Mouse (Mus musculus): ENCODE results near the gene Krtap9-3. TPM values are rescaled to one million over a fixed set of nuclear protein-coding genes. Genes with fewer than 3 reads are reported as not detected.

Gene Krtap9-3
- under 1 TPM in 1 of 2 experiments, not detected in 1; 0.31 TPM for polyA plus RNA-seq (2017; shearing (Covaris generic))

DNA sequence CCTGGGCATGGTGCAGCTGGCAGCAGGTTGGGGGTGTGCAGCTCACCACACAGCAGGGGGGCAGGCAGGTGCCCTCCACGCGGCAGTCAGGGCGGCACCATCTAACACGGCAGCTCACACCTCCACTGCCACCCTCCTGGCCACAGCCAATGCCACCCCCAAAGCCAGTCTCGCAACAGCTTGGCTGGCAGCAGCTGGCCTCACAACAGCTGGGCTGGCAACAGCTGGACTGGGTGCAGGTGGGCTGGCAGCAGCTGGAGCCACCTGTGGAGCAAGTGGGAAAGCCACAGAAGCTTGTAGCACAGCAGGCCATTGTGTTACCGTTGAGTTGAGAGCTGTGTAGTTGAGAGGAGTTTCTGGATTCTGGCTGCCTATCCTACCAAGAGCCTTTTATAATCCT, at the start of gene Krtap9-3:
Gene Krtap9-3, minus strand, starts transcription at position 364 of the 400 bp plus-strand sequence.

DNA sequence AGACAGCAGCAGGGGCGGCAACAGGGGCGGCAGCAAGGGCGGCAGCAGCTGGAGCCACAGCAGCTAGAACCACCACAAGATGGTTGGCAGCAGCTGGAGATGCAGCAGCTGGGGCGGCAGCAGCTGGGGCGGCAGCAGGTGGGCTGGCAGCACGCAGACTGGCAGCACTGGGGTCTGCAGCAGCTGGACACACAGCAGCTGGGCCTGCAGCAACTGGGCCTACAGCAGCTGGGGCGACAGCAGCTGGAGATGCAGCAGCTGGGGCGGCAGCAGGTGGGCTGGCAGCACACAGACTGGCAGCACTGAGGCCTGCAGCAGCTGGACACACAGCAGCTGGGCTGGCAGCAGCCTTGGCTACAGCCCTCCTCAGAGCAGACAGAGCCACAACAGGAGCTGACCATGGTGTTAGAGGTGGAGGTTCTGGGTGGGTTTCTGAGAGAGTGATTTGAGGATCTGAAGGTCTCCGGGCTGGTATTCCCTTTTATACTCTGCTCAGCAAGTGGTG, 45.8 kb upstream of the Krtap9-3 start, which contains the start of gene Krtap4-7:
Gene Krtap4-7, minus strand, starts transcription at position 455 of the 505 bp plus-strand sequence.

DNA sequence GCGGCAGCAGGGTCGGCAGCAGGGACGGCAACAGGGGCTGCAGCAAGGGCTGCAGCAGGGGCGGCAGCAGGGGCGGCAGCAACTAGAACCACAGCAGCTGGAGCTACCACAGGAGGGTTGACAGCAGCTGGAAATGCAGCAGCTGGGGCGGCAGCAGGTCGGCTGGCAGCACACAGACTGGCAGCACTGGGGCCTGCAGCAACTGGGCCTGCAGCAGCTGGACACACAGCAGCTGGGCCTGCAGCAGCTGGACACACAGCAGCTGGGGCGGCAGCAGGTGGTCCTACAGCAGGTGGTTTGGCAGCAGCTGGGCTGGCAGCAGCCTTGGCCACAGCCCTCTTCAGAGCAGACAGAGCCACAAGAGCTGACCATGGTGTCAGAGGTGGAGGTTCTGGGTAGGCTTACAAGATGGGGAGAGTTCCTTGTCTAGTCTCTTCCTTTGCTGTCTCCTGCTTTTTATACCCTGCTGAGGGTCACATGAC, 36.8 kb upstream of the Krtap9-3 start, which contains the start of gene Krtap4-2:
Gene Krtap4-2, minus strand, starts transcription at position 432 of the 482 bp plus-strand sequence.

DNA sequence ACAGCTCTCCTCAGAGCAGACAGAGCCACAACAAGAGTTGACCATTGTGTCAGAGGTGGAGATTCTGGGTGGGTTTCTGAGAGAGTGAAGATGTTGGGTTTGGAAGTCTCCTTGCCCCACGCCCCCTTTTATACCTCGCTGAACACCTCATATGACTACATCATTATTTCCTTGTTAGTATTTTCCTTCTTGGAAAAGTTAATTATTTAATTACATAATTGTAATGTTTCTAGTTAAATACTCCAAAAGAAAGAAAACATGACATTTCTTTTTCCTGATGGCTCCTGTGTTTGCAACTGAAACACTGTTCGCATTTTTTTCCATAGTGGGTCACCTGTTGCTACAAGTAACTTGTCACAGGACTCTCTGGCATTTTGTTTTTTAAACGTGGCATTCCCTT, 30.2 kb upstream of the Krtap9-3 start, which contains the start of gene Krtap4-1:
Gene Krtap4-1, minus strand, starts transcription at position 101 of the 400 bp plus-strand sequence.

DNA sequence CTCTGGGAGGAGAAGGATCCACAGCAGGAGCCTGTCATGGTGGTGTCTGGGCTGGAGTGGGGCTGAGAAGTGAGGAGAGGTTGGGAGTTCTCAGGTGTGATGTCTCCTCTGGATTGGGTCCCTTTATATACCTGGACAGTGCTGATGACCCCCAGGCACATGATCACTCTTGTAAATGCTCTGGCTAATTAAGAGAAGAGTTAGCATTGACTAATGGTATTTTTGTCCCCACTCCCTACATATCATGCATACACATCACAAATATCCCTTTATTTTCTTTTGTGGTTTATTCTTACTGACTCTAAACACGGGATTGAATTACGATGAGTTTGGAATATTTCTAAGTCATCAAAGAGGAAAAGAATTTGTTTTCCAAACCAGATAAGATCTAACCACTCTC, 22.4 kb upstream of the Krtap9-3 start, which contains the start of gene Gm11562:
Gene Gm11562, minus strand, starts transcription at position 101 of the 400 bp plus-strand sequence.

DNA sequence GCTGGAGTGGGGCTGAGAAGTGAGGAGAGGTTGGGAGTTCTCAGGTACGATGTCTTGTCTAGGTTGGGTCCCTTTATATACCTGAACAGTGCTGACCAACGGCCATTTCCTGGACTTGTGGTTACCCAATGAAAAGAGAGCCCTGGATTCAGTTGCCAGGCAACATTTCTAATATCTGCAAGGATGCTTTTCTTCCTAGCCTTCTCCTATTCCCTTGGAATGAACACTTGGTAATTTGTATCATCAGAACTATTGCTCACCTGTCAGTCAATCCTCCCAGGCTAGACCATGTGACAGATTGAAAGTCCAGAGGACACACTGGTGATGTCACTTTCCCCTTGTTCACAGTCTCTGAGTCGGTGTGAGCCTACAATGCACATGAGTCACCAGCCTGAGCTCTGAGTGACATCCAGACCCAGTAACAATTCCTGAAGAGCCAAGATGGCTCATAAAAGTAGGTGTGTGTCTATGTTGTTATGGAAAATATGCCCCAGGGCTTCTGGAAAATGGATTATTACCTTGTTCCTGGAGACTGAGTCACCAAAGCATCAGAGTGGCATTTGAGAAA, 17.0 kb upstream of the Krtap9-3 start, which contains the start of gene Krtap2-4:
Gene Krtap2-4, minus strand, starts transcription at position 51 of the 568 bp plus-strand sequence.

DNA sequence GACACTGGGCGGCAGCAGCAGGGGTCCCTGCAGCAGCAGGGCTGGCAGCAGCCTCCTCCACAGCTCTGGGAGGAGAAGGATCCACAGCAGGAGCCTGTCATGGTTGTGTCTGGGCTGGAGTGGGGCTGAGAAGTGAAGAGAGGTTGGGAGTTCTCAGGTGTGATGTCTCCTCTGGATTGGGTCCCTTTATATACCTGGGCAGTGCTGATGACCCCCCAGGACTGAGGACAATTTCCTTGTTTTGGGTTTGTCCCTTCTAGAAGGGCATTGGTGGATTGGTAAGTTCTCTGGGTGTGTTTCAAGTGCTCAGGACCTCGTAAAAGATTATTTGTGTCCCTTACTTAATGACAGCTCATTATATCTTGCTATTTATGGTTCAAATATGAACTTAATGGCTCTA, 12.2 kb upstream of the Krtap9-3 start, which contains the start of gene Gm11937:
Gene Gm11937, minus strand, starts transcription at position 101 of the 400 bp plus-strand sequence.

DNA sequence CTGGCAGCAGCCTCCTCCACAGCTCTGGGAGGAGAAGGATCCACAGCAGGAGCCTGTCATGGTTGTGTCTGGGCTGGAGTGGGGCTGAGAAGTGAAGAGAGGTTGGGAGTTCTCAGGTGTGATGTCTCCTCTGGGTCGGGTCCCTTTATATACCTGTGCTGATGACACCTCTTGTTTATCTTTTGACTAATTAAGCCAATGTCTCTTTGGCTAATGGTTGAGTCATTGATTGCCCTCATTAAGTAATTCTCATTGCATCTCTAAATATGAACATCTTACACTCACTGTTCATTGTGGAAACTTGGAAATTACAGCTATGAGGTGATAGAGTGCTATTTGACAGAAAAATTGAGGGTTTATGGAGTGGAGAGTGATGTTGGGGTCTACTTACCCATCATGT, 5.3 kb upstream of the Krtap9-3 start, which contains the start of gene Gm11938:
Gene Gm11938, minus strand, starts transcription at position 101 of the 400 bp plus-strand sequence.

DNA sequence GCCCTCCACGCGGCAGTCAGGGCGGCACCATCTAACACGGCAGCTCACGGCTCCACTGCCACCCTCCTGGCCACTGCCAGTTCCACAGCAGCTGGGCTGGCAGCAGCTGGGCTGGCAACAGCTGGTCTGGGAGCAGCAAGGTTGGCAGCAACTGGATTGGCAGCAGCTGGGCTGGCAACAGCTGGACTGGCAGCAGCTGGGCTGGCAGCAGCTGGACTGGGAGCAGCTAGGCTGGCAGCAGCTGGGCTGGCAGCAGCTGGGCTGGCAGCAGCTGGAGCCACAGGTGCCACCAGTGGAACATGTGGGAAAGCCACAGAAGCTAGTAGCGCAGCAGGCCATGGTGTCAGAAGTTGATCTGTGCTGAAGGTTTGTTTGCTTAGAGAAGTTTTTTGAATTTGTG, 6.9 kb downstream of the Krtap9-3 start, which contains the start of gene Krtap1-3:
Gene Krtap1-3, minus strand, starts transcription at position 359 of the 400 bp plus-strand sequence.

DNA sequence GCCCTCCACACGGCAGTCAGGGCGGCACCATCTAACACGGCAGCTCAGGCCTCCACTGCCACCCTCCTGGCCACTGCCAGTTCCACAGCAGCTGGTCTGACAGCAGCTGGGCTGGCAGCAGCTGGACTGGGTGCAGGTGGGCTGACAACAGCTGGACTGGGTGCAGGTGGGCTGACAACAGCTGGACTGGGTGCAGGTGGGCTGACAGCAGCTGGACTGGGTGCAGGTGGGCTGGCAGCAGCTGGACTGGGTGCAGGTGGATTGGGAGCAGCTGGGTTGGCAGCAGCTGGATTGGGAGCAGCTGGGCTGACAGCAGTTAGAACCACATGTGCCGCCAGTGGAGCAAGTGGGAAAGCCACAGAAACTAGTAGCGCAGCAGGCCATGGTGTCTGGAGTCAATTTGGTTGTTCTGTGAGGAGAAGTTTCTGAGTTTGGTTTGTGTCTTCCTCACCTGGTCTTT, 14.6 kb downstream of the Krtap9-3 start, which contains the start of gene Krtap1-4:
Gene Krtap1-4, minus strand, starts transcription at position 410 of the 460 bp plus-strand sequence.

DNA sequence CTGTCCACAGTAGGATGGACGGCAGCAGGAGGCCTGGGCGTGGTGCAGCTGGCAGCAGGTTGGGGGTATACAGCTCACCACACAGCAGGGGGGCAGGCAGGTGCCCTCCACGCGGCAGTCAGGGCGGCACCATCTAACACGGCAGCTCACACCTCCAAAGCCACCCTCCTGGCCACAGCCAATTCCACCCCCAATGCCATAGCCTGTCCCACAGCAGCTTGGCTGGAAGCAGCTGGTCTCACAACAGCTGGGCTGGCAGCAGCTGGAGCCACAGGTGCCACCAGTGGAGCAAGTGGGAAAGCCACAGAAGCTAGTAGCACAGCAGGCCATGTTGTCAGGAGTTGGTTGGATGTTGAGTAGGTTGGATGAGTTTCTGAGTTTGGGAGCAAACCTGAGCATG, 17.3 kb downstream of the Krtap9-3 start, which contains the start of gene Krtap1-5:
Gene Krtap1-5, minus strand, starts transcription at position 381 of the 400 bp plus-strand sequence.

DNA sequence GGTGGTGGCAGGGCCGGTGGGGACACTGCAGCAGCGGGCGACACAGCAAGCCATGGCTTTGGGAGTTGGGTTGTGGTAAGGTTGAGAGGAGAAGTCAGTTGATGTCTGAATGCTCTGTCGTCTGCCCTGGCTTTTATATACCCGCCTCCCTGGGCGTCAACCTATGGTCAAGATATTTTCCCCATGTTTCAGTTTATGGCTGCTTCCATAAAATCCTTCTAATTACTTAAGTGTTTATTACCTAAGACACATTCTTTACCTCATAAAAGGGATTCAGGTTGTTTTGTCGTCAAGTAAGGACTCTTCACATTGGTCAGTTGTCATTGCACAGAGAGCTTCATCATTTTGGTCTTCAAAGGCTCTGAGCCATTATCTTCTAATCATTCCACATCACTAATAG, 31.4 kb downstream of the Krtap9-3 start, which contains the start of gene Krtap3-1:
Gene Krtap3-1, minus strand, starts transcription at position 101 of the 400 bp plus-strand sequence.

DNA sequence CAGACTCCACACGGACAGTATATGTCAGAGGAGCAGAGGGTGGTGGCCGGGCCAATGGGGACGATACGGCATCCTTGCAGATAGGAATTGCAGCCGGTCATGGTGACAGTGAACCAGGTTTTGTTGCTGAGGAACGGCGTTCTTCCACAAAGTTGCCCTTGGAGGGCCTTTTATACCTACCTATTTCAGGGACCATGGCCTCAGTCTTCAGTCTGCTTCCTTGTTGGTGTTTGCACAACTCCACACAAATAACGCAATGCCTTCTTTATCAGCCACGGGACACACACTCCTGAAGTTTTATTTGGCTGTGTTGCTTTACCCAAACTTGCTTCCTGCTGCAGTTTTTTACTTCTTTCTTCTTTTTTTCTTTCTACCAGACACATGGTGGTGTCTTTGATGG, 38.5 kb downstream of the Krtap9-3 start, which contains the start of gene Gm11939:
Gene Gm11939, minus strand, starts transcription at position 101 of the 400 bp plus-strand sequence.

DNA sequence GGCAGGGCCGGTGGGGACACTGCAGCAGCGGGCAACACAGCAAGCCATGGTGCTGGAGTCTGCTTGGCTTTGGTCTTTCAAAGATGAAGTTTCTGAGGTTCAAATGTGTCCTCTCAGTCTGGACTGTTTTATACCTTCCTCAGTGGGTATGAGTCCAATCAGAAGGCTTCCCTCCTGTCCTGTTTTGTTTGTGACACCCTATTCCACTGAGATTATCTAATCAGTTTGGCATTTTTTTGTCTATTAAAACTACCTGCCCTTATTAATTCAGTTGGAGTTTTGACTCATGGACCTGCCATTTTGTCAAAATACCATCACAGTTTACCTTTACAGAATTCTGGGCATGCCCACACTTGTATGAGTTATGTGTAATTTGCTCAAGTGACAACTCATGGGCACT, 41.2 kb downstream of the Krtap9-3 start, which contains the start of gene Krtap3-2:
Gene Krtap3-2, minus strand, starts transcription at position 101 of the 400 bp plus-strand sequence.

DNA sequence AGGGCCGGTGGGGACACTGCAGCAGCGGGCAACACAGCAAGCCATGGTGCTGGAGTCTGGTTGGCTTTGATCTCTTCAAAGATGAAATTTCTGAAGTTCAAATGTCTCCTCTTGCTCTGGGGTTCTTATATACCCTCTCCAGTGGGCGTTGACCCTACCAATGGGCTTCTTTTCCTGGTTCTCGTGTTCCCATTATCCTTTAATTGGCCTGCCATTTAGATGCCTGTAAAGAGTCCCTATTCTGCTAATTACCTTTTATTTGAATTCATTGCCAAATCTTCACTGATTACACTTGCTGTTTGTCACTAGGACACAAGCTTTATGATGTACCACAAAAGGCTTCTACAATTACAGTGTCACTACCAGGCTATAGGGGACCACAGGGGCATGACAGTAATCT, 47.1 kb downstream of the Krtap9-3 start, which contains the start of gene Krtap3-3:
Gene Krtap3-3, minus strand, starts transcription at position 101 of the 400 bp plus-strand sequence.

Other genes starting within 250 kb of the Krtap9-3 start
- gene Krt27, start 247.0 kb downstream of the Krtap9-3 start, polyA plus RNA-seq (2017; shearing (Covaris generic)): under 1 TPM in 1 of 2 experiments, not detected in 1; 0.48 TPM
- under 1 TPM in 1 of 2 experiments, not detected in 1; 0.18 TPM for gene Krt28, start 223.2 kb downstream of the Krtap9-3 start, polyA plus RNA-seq (2017; shearing (Covaris generic))
- gene Krt10, start 208.7 kb downstream of the Krtap9-3 start, polyA plus RNA-seq (2017; shearing (Covaris generic)): 10 to 100 TPM; 13.0 to 18.0 TPM
- under 1 TPM in 1 of 2 experiments, not detected in 1; 0.22 TPM for gene Krt12, start 175.8 kb downstream of the Krtap9-3 start, polyA plus RNA-seq (2017; shearing (Covaris generic))
- under 1 TPM in 1 of 2 experiments, not detected in 1; 0.15 TPM for gene Krt20, start 160.0 kb downstream of the Krtap9-3 start, polyA plus RNA-seq (2017; shearing (Covaris generic))
- under 1 TPM; 0.71 to 0.82 TPM for gene Krt23, start 105.0 kb downstream of the Krtap9-3 start, polyA plus RNA-seq (2017; shearing (Covaris generic))
- gene Krt39, start 76.8 kb downstream of the Krtap9-3 start, polyA plus RNA-seq (2017; shearing (Covaris generic)): not detected
- gene Krt40, start 54.9 kb downstream of the Krtap9-3 start, polyA plus RNA-seq (2017; shearing (Covaris generic)): not detected
- not detected for gene Krtap3-3, start 47.2 kb downstream of the Krtap9-3 start, polyA plus RNA-seq (2017; shearing (Covaris generic))
- gene Krtap3-2, start 41.3 kb downstream of the Krtap9-3 start, polyA plus RNA-seq (2017; shearing (Covaris generic)): 1 to 10 TPM in 1 of 2 experiments, not detected in 1; 3.5 TPM
- under 1 TPM in 1 of 2 experiments, not detected in 1; 0.60 TPM for gene Gm11939, start 38.6 kb downstream of the Krtap9-3 start, polyA plus RNA-seq (2017; shearing (Covaris generic))
- gene Krtap3-1, start 31.5 kb downstream of the Krtap9-3 start, polyA plus RNA-seq (2017; shearing (Covaris generic)): not detected
- under 1 TPM in 1 of 2 experiments, not detected in 1; 0.55 TPM for gene Krtap1-5, start 17.1 kb downstream of the Krtap9-3 start, polyA plus RNA-seq (2017; shearing (Covaris generic))
- 1 to 10 TPM in 1 of 2 experiments, under 1 TPM in 1; 0.61 to 1.2 TPM for gene Krtap1-4, start 14.5 kb downstream of the Krtap9-3 start, polyA plus RNA-seq (2017; shearing (Covaris generic))
- gene Krtap1-3, start 6.8 kb downstream of the Krtap9-3 start, polyA plus RNA-seq (2017; shearing (Covaris generic)): not detected
- gene Gm11938, start 5.2 kb upstream of the Krtap9-3 start, polyA plus RNA-seq (2017; shearing (Covaris generic)): not detected
- not detected for gene Gm11937, start 12.1 kb upstream of the Krtap9-3 start, polyA plus RNA-seq (2017; shearing (Covaris generic))
- not detected for gene Krtap2-4, start 16.7 kb upstream of the Krtap9-3 start, polyA plus RNA-seq (2017; shearing (Covaris generic))
- gene Gm11562, start 22.3 kb upstream of the Krtap9-3 start, polyA plus RNA-seq (2017; shearing (Covaris generic)): not detected
- under 1 TPM in 1 of 2 experiments, not detected in 1; 0.20 TPM for gene Krtap4-1, start 30.1 kb upstream of the Krtap9-3 start, polyA plus RNA-seq (2017; shearing (Covaris generic))
- not detected for gene Krtap4-2, start 37.0 kb upstream of the Krtap9-3 start, polyA plus RNA-seq (2017; shearing (Covaris generic))
- under 1 TPM in 1 of 2 experiments, not detected in 1; 0.16 TPM for gene Krtap4-7, start 46.0 kb upstream of the Krtap9-3 start, polyA plus RNA-seq (2017; shearing (Covaris generic))
- gene Gm11555, start 52.1 kb upstream of the Krtap9-3 start, polyA plus RNA-seq (2017; shearing (Covaris generic)): not detected
- gene Gm11563, start 60.9 kb upstream of the Krtap9-3 start, polyA plus RNA-seq (2017; shearing (Covaris generic)): not detected
- gene Krtap4-6, start 67.9 kb upstream of the Krtap9-3 start, polyA plus RNA-seq (2017; shearing (Covaris generic)): not detected
- not detected for gene Gm14190, start 92.6 kb upstream of the Krtap9-3 start, polyA plus RNA-seq (2017; shearing (Covaris generic))
- gene Gm14180, start 136.2 kb upstream of the Krtap9-3 start, polyA plus RNA-seq (2017; shearing (Covaris generic)): not detected
- not detected for gene Gm11595, start 174.8 kb upstream of the Krtap9-3 start, polyA plus RNA-seq (2017; shearing (Covaris generic))
- under 1 TPM in 1 of 2 experiments, not detected in 1; 0.24 TPM for gene Krtap4-8, start 182.6 kb upstream of the Krtap9-3 start, polyA plus RNA-seq (2017; shearing (Covaris generic))
- under 1 TPM in 1 of 2 experiments, not detected in 1; 0.28 TPM for gene Krtap4-9, start 187.1 kb upstream of the Krtap9-3 start, polyA plus RNA-seq (2017; shearing (Covaris generic))
- not detected for gene Gm11596, start 195.4 kb upstream of the Krtap9-3 start, polyA plus RNA-seq (2017; shearing (Covaris generic))
- gene Gm11569, start 200.8 kb upstream of the Krtap9-3 start, polyA plus RNA-seq (2017; shearing (Covaris generic)): not detected
- gene Gm11554, start 206.3 kb upstream of the Krtap9-3 start, polyA plus RNA-seq (2017; shearing (Covaris generic)): not detected
- gene Krtap4-13, start 211.8 kb upstream of the Krtap9-3 start, polyA plus RNA-seq (2017; shearing (Covaris generic)): not detected
- gene Gm11564, start 217.6 kb upstream of the Krtap9-3 start, polyA plus RNA-seq (2017; shearing (Covaris generic)): not detected
- not detected for gene 2300003K06Rik, start 240.0 kb upstream of the Krtap9-3 start, polyA plus RNA-seq (2017; shearing (Covaris generic))